Mouse (Mus musculus): ENCODE data around the gene Cst6. TPM values are rescaled to one million over a fixed set of nuclear protein-coding genes. Genes with fewer than 3 reads are reported as not detected.
A peak's percentile ranks its signal among the peaks of the same experiment; 100 is the strongest.

Cst6 gene
- polyA plus RNA-seq, 1 experiment = 1.5 TPM

DNA sequence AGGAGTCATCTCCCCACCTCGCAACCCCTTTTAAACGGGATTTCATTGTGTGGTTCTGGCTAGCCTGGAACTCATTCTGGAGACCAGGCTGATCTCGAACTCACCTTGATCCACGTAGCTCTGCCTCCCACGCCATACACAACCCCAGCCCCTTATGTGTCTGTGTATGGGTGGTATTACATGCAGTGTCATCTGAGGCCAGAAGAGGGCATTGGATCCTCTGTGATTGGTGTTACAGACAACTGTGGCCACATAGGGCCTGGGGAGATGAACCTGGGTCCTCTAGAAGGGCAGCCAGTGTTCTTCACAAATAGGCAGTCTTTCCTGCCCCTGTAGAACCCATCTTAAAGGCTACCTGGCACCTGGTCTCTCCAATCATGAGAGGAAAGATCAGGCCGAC is 43.1 kb downstream of the Cst6 start:
- DNase-seq = no peak
- Histone ChIP-seq H3K27ac (ENCODE audit: insufficient read depth, low read depth, low read length) (no peak overlapping the region), H3K27me3 (replicated peaks; ENCODE audit: control insufficient read depth, insufficient read depth, low read length) (no peaks in the 10 kb centered on the region), H3K4me3 (ENCODE audit: insufficient read depth, low read depth, low read length) (no peak overlapping the region), H3K36me3 (ENCODE audit: control insufficient read depth, insufficient read depth, low read length) (no peaks in the 10 kb centered on the region), H3K4me1 (ENCODE audit: control insufficient read depth, insufficient read depth, low read length) (no peaks in the 10 kb centered on the region)
- WGBS = 84% methylated on average over 6 of the region's 6 CpGs
- TF ChIP-seq POLR2A (IDR thresholded peaks at IDR 0.05; ENCODE audit: low read depth, low read length) = no peak
- TF ChIP-seq CTCF (conservative IDR thresholded peaks at IDR 0.05; ENCODE audit: insufficient read depth, insufficient read length, low read depth, low read length) = no peak; the same call in 1 of the 2 replicates

DNA sequence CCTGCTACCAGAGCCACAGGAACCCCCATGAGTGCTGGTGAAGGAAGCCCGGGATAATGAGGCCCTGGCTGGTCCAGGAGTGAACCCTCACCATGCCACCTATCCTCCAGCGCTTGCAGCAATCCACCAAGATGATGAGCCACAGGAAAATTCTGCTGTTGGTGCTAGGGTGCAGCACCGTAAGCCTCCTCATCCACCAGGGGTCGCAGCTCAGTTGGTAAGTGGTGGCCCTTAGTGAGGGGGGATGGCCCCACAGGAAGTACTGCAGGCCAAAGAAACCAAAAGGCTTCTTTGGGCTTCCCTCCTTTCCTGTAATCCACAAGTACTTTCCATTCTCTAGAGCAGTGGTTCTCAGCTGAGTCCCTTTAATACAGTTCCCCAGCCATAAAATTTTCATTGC is 46.9 kb downstream of the Cst6 start:
- peak; percentile 45 for DNase-seq
- WGBS = 19% methylated on average over 4 of the region's 4 CpGs

DNA sequence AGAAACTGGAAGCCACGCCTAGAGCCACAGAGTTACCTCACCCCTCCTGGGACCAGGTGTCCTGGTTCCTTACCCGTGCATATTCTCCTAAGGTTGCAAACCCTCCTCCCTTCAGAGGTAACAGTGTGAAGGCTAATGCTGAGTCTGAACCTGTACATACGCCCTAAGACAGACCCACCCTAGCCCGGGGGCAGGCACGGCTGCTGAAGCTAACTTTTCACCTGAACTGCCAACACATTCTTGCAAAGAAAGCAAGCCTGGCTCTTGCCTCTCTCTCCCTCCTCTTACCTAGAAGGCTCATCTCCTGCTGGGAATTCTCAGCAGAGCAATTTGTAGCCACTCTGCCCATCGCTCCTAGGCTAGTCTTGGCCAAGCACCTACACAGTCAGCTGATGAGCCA is 48.8 kb downstream of the Cst6 start:
- WGBS = 84% methylated on average over 6 of the region's 6 CpGs
- DNase-seq = no peak
- TF ChIP-seq POLR2A (IDR thresholded peaks at IDR 0.05; ENCODE audit: low read depth, low read length) (no peak), CTCF (conservative IDR thresholded peaks at IDR 0.05; ENCODE audit: insufficient read depth, insufficient read length, low read depth, low read length) (no peak)

More for the DNA sequence above, 46.9 kb downstream of the Cst6 start:
- H3K36me3 ChIP-seq (ENCODE audit: control insufficient read depth, insufficient read depth, low read length) = no peaks in the 10 kb centered on the region
- H3K4me3 ChIP-seq (ENCODE audit: insufficient read depth, low read depth, low read length) = no peak overlapping the region
- no peak overlapping the region for H3K27ac ChIP-seq (ENCODE audit: insufficient read depth, low read depth, low read length)
- no peaks in the 10 kb centered on the region for H3K4me1 ChIP-seq (ENCODE audit: control insufficient read depth, insufficient read depth, low read length)
- no peaks in the 10 kb centered on the region for H3K27me3 ChIP-seq (replicated peaks; ENCODE audit: control insufficient read depth, insufficient read depth, low read length)
- TF ChIP-seq CTCF (conservative IDR thresholded peaks at IDR 0.05; ENCODE audit: insufficient read depth, insufficient read length, low read depth, low read length) (peak; percentile 62), POLR2A (IDR thresholded peaks at IDR 0.05; ENCODE audit: low read depth, low read length) (no peak)

DNA sequence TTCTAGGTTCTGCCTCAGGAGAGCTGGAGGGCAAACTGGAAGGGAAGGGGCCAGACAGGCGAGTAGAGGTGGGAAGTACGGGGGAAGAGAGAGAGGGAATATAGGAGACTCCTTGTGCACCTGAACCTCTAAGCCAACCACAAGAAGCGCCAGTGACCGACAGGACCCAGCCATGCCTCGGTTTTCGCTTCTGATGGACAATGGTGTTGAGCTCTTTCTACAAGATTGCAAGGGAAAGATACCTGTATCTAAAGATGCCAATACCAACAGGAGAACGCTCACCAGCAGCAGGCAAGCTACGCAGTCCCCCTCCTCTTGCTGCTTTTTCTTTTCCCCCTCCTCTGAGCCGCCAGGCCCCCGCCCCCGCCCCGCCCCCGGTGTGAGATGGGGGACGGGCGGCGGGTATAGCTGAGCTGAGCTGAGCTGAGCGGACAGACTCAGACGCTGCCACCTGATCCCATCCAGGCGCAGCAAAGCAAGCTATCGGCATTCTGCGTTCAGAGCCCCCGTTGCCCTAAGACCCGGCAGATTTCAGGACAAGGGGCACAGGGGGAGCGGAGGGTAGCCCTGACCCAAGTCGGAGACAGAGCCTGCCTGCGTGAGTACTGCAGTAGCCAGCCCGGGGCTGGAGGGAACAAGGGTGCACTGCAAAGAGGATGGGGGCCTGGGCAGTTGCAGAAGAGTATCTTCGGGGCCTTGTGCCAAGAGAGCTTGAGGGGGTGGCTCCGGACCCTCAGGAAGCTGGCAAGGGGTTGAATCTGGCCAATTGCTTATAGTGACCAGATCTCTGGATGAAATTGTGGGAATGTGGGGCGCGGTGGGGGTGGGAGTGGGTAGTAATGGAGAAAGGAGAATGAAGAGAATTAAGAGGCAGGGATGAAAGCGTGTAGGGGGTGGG is 51.2 kb downstream of the Cst6 start, which contains the start of gene Gal3st3:
Gene Gal3st3, plus strand, starts transcription at position 429 of the 898 bp plus-strand sequence.
- H3K27ac ChIP-seq (ENCODE audit: insufficient read depth, low read depth, low read length) = no peak within 1 kb of the TSS
- H3K4me1 ChIP-seq (ENCODE audit: control insufficient read depth, insufficient read depth, low read length) = peaks cover 6% of the 10 kb centered on the region; the same call in 1 of the 2 replicates
- no peaks in the 10 kb centered on the region for H3K36me3 ChIP-seq (ENCODE audit: control insufficient read depth, insufficient read depth, low read length)
- H3K27me3 ChIP-seq (replicated peaks; ENCODE audit: control insufficient read depth, insufficient read depth, low read length) = no peaks in the 10 kb centered on the region
- 0 out of 2 replicates have a peak within 1 kb of the TSS, but pooled peaks have one; percentile 12 for H3K4me3 ChIP-seq (ENCODE audit: insufficient read depth, low read depth, low read length)
- DNase-seq = no peak
- TF ChIP-seq POLR2A (IDR thresholded peaks at IDR 0.05; ENCODE audit: low read depth, low read length) (no peak), CTCF (conservative IDR thresholded peaks at IDR 0.05; ENCODE audit: insufficient read depth, insufficient read length, low read depth, low read length) (no peak)
- WGBS = 18% methylated on average over 32 of the region's 32 CpGs

More for the DNA sequence above, 48.8 kb downstream of the Cst6 start:
- no peak overlapping the region for H3K4me3 ChIP-seq (ENCODE audit: insufficient read depth, low read depth, low read length)
- no peaks in the 10 kb centered on the region for H3K36me3 ChIP-seq (ENCODE audit: control insufficient read depth, insufficient read depth, low read length)
- no peak overlapping the region for H3K27ac ChIP-seq (ENCODE audit: insufficient read depth, low read depth, low read length)
- H3K27me3 ChIP-seq (replicated peaks; ENCODE audit: control insufficient read depth, insufficient read depth, low read length) = no peaks in the 10 kb centered on the region
- H3K4me1 ChIP-seq (ENCODE audit: control insufficient read depth, insufficient read depth, low read length) = no peaks in the 10 kb centered on the region

DNA sequence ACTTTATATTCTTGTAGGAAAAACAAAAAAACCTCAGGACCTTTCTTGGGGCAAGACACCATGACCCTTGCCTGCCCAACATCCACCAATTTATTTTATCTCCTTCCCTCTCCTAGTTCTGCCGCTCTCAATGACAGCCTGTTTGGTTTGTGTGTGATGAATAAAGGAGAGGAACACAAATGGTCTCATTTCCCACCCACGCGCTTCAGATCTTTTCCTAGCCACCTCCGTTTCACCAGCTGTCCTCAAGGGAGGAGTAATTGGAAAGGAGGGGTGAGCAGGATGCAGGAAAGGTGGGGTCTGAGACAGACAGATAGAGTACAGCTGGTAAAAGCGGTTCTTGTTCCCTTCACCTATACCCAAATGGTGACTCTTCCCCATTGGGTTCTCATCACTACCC is 52.7 kb downstream of the Cst6 start:
- H3K4me1 ChIP-seq (ENCODE audit: control insufficient read depth, insufficient read depth, low read length) = peaks cover 6% of the 10 kb centered on the region; the same call in 1 of the 2 replicates
- WGBS = 63% methylated on average over 5 of the region's 5 CpGs
- TF ChIP-seq POLR2A (IDR thresholded peaks at IDR 0.05; ENCODE audit: low read depth, low read length) = no peak
- no peak for TF ChIP-seq CTCF (conservative IDR thresholded peaks at IDR 0.05; ENCODE audit: insufficient read depth, insufficient read length, low read depth, low read length)
- no peaks in the 10 kb centered on the region for H3K27me3 ChIP-seq (replicated peaks; ENCODE audit: control insufficient read depth, insufficient read depth, low read length)
- no peak for DNase-seq
- no peak overlapping the region for H3K4me3 ChIP-seq (ENCODE audit: insufficient read depth, low read depth, low read length)
- no peak overlapping the region for H3K27ac ChIP-seq (ENCODE audit: insufficient read depth, low read depth, low read length)
- peaks cover 4% of the 10 kb centered on the region; the same call in 1 of the 2 replicates for H3K36me3 ChIP-seq (ENCODE audit: control insufficient read depth, insufficient read depth, low read length)

DNA sequence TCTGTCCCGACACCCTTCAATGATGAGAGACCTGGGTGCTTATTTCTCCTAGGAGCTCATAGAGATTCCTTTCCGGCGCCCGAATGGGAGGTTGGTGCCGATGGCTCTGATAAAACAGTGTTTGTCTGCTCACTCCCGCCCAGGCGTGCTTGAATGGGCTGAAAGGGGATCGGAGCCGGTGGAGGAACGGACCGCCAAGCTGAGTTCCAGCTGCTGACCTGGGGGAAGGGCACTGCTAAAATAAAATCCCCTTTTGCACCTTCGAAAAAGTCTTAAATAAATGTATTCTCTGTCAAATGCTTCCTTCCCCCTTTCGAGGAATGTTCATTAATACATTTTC is 53.7 kb downstream of the Cst6 start:
- 5% methylated on average over 13 of the region's 13 CpGs for WGBS
- Histone ChIP-seq H3K27ac (ENCODE audit: insufficient read depth, low read depth, low read length) (peak overlapping the region; percentile 24), H3K27me3 (replicated peaks; ENCODE audit: control insufficient read depth, insufficient read depth, low read length) (no peaks in the 10 kb centered on the region), H3K36me3 (ENCODE audit: control insufficient read depth, insufficient read depth, low read length) (peaks cover 4% of the 10 kb centered on the region; the same call in 1 of the 2 replicates), H3K4me3 (ENCODE audit: insufficient read depth, low read depth, low read length) (peak overlapping the region; percentile 50), H3K4me1 (ENCODE audit: control insufficient read depth, insufficient read depth, low read length) (peaks cover 6% of the 10 kb centered on the region; the same call in 1 of the 2 replicates)
- TF ChIP-seq POLR2A (IDR thresholded peaks at IDR 0.05; ENCODE audit: low read depth, low read length) (no peak), CTCF (conservative IDR thresholded peaks at IDR 0.05; ENCODE audit: insufficient read depth, insufficient read length, low read depth, low read length) (no peak)
- no peak for DNase-seq
